Mouse (Mus musculus): ENCODE data around the gene Msl3. TPM values are rescaled to one million over a fixed set of nuclear protein-coding genes. Genes with fewer than 3 reads are reported as not detected.

Gene Msl3
- total RNA-seq (2012; rRNA removed) (27.6 and 32.4 TPM in 2 replicates), total RNA-seq (2014; rRNA removed) (79.9 and 84.5 TPM in 2 replicates), polyA plus RNA-seq (2012; ENCODE audit: insufficient read length, low read depth) (41.9 and 42.7 TPM in 2 replicates)

DNA sequence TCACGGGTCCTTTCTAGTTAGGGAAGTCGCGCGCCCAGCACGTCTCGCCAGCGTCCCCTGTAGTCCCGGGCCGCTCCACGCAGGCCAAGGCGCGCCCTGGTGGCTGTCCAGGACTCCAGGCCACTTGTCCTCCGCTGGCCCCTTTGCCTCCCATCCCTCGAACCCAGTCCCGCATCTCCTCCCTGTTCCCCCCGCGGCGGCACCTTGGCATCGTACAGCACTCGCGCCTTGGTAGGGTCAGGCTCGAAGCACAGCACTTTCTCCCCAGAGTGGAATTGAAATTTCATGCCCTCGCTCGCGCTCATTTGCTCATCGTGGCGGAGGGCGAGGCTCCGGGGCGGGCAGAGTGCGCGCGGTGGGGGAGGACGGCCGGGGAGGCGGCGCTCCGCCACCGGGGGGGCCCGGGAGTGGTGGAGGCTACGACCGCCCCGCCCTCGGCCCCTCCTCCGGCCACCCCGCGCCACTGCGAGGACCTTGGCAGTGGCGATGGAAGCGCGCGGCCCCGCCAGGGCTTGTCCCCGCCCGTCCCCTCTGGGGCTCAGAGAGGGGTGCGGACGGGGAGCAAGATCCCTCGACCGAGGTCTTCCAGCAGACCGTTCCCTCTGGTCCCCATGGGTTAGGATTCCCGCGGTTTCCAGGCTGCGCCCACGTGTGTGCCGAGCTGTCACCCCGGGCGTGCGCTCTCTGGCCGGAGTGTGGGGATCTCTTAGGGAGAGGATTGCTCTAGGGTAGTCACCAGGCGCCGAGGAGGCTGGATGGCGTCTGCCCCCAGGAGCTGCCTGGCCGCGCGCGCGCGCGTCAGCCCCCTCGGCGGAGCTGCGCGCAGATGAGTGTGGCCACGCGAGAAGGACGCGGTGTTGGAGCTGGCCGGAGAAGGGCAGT lies at the start of gene Msl3:
Gene Msl3 (minus strand): TSS at position 374 of the 882 bp plus-strand sequence.
- no peaks in the 10 kb centered on the region for H3K9me3 ChIP-seq (replicated peaks; ENCODE audit: low read length)
- H3K27ac ChIP-seq (ENCODE audit: insufficient read depth, low read depth), result peak within 1 kb of the TSS; percentile 96
- peak within 1 kb of the TSS; percentile 81 for H3K4me2 ChIP-seq (ENCODE audit: insufficient read depth, low read depth, poor library complexity, severe bottlenecking)
- dilution Hi-C loops (cut with MboI; ENCODE audit: extremely low pct_ligation_motif_present, extremely low pct_unique_long_range_greater_than_20kb, low sequenced_read_pairs) (no loop called here), in situ Hi-C loops (cut with MboI; ENCODE audit: low pct_ligation_motif_present, low pct_unique_long_range_greater_than_20kb, low sequenced_read_pairs) (no loop called here)
- H3K9ac ChIP-seq (ENCODE audit: insufficient read depth, low read depth), result peak within 1 kb of the TSS; percentile 94
- peak within 1 kb of the TSS; percentile 67 to 98 (median 74) for H3K4me3 ChIP-seq (replicated peaks in 1 of 3; ENCODE audit: low read depth in 2 of 3, low read length in 2 of 3, poor library complexity in 1 of 3)
- peak; percentile 41; the same call in 1 of the 2 replicates for TF ChIP-seq NELFE (IDR thresholded peaks at IDR 0.05; ENCODE audit: low read depth, low read length)
- peak in 1 of 2 experiments; percentile 62; a peak in 2 of 4 replicates for TF ChIP-seq CTCF (conservative IDR thresholded peaks at IDR 0.05 in 1 of 2, IDR thresholded peaks at IDR 0.05 in 1 of 2; ENCODE audit: low read depth in 2 of 2, low read length in 2 of 2)
- TF ChIP-seq ZC3H11A (IDR thresholded peaks at IDR 0.05; ENCODE audit: low read depth, low read length), result no peak
- TF ChIP-seq JUND (conservative IDR thresholded peaks at IDR 0.05; ENCODE audit: low read depth, low read length), result no peak
- no peak for TF ChIP-seq RAD21 (IDR thresholded peaks at IDR 0.05; ENCODE audit: low read depth, low read length)
- no peak for TF ChIP-seq JUN (IDR thresholded peaks at IDR 0.05; ENCODE audit: insufficient read depth, low read depth, low read length)
- TF ChIP-seq NRF1 (IDR thresholded peaks at IDR 0.05; ENCODE audit: low read depth, low read length), result peak; percentile 15; the same call in 1 of the 2 replicates
- no peak for TF ChIP-seq MAX (IDR thresholded peaks at IDR 0.05; ENCODE audit: low read length)
- TF ChIP-seq CHD2 (IDR thresholded peaks at IDR 0.05; ENCODE audit: low read length), result no peak
- TF ChIP-seq USF2 (conservative IDR thresholded peaks at IDR 0.05; ENCODE audit: low read depth, low read length), result no peak
- no peak for TF ChIP-seq TBP (conservative IDR thresholded peaks at IDR 0.05; ENCODE audit: low read depth, low read length)
- TF ChIP-seq CHD1 (IDR thresholded peaks at IDR 0.05; ENCODE audit: low read depth, low read length), result no peak
- no peak for TF ChIP-seq MAZ (IDR thresholded peaks at IDR 0.05; ENCODE audit: low read depth, low read length)
- TF ChIP-seq POLR2AphosphoS2 (IDR thresholded peaks at IDR 0.05; ENCODE audit: low read depth, low read length), result no peak
- no peak for TF ChIP-seq GABPA (IDR thresholded peaks at IDR 0.05; ENCODE audit: insufficient replicate concordance, low read depth, low read length)
- 0 out of 2 replicates have a peak, but pooled peaks have one; percentile 78 for TF ChIP-seq HCFC1 (IDR thresholded peaks at IDR 0.05; ENCODE audit: low read depth, low read length)
- TF ChIP-seq ELF1 (IDR thresholded peaks at IDR 0.05; ENCODE audit: low read depth, low read length), result no peak
- no peak for TF ChIP-seq SMC3 (IDR thresholded peaks at IDR 0.05; ENCODE audit: low read depth, low read length)
- TF ChIP-seq MEF2A (IDR thresholded peaks at IDR 0.05; ENCODE audit: borderline replicate concordance, low read depth, low read length), result no peak
- TF ChIP-seq SIN3A (IDR thresholded peaks at IDR 0.05; ENCODE audit: low read length), result no peak; the same call in 1 of the 2 replicates
- TF ChIP-seq POLR2A (IDR thresholded peaks at IDR 0.05; ENCODE audit: low read depth, low read length), result peak; percentile 74
- TF ChIP-seq E2F4 (IDR thresholded peaks at IDR 0.05; ENCODE audit: insufficient replicate concordance, low read depth, low read length), result no peak
- no peak; the same call in 1 of the 2 replicates for TF ChIP-seq IRF4 (IDR thresholded peaks at IDR 0.05; ENCODE audit: low read depth, low read length)
- peak; percentile 9; the same call in 1 of the 2 replicates for TF ChIP-seq KAT2A (IDR thresholded peaks at IDR 0.05; ENCODE audit: insufficient replicate concordance, low read length)
- TF ChIP-seq MXI1 (IDR thresholded peaks at IDR 0.05; ENCODE audit: low read depth, low read length), result peak; percentile 80
- 0 out of 2 replicates have a peak, but pooled peaks have one; percentile 8 for TF ChIP-seq BHLHE40 (IDR thresholded peaks at IDR 0.05; ENCODE audit: low read depth, low read length)
- TF ChIP-seq MAFK (IDR thresholded peaks at IDR 0.05; ENCODE audit: insufficient replicate concordance, low read length), result no peak
- TF ChIP-seq USF1 (IDR thresholded peaks at IDR 0.05; ENCODE audit: low read depth, low read length), result no peak
- TF ChIP-seq UBTF (IDR thresholded peaks at IDR 0.05; ENCODE audit: low read depth, low read length), result no peak
- no peak for TF ChIP-seq PAX5 (IDR thresholded peaks at IDR 0.05; ENCODE audit: low read length)
- TF ChIP-seq TCF12 (IDR thresholded peaks at IDR 0.05; ENCODE audit: low read depth, low read length), result peak; percentile 56; the same call in 1 of the 2 replicates
- TF ChIP-seq ZMIZ1 (IDR thresholded peaks at IDR 0.05; ENCODE audit: low read depth, low read length), result 0 out of 2 replicates have a peak, but pooled peaks have one; percentile 29
- TF ChIP-seq MYC (IDR thresholded peaks at IDR 0.05; ENCODE audit: low read depth, low read length), result no peak
- no peak for TF ChIP-seq ETS1 (conservative IDR thresholded peaks at IDR 0.05; ENCODE audit: low read depth, low read length)
- TF ChIP-seq EP300 (IDR thresholded peaks at IDR 0.05; ENCODE audit: low read length), result no peak
- no peak for TF ChIP-seq ZKSCAN1 (IDR thresholded peaks at IDR 0.05; ENCODE audit: borderline replicate concordance, low read depth, low read length)
- TF ChIP-seq ZNF384 (IDR thresholded peaks at IDR 0.05; ENCODE audit: low read depth, low read length), result no peak
- no peak for TF ChIP-seq RCOR1 (conservative IDR thresholded peaks at IDR 0.05; ENCODE audit: low read depth, low read length)
- DNase-seq (ENCODE audit: extremely low read depth), result peak; percentile 48
- H3K4me1 ChIP-seq (ENCODE audit: control insufficient read depth in 1 of 2, insufficient read depth in 2 of 2), result no peaks in the 10 kb centered on the region
- 0 out of 2 replicates have a peak, but pooled peaks cover 3% of the 10 kb centered on the region for H3K79me2 ChIP-seq (replicated peaks; ENCODE audit: control insufficient read depth, extremely low read depth, insufficient read depth, poor library complexity, severe bottlenecking)
- H3K36me3 ChIP-seq (replicated peaks in 1 of 2; ENCODE audit: control insufficient read depth in 1 of 2, insufficient read depth in 1 of 2, low read length in 1 of 2), result peaks cover 9 to 18% of the 10 kb centered on the region in 2 experiments
- H3K27me3 ChIP-seq (replicated peaks), result no peaks in the 10 kb centered on the region
